Mouse (Mus musculus) cerebellum, adult 11-12 months (tissue): ENCODE data around the gene Cpb2.

ENCODE experiments used
- DNase-seq: peaks from one replicate; pipeline ENCODE4 v3.0.0; 2022

Gene Cpb2

GRCm38 (mm10) chr14:75242087-75242486, at the start of gene Cpb2:
TSS of gene Cpb2 (plus strand) at chr14:75242287.
- no peak for DNase-seq

GRCm38 (mm10) chr14:75192427-75192826, 49.7 kb upstream of the Cpb2 start:
- no peak for DNase-seq

GRCm38 (mm10) chr14:75192858-75193257, 49.2 kb upstream of the Cpb2 start:
- DNase-seq = no peak

- no peak for DNase-seq
Measured at GRCm38 (mm10) chr14:75195530-75195929, 46.6 kb upstream of the Cpb2 start.

GRCm38 (mm10) chr14:75197027-75197426, 45.1 kb upstream of the Cpb2 start:
- peak; percentile 5 for DNase-seq

- no peak for DNase-seq
Measured at GRCm38 (mm10) chr14:75197660-75198059, 44.4 kb upstream of the Cpb2 start.

GRCm38 (mm10) chr14:75205363-75206051, 36.6 kb upstream of the Cpb2 start:
- DNase-seq = no peak

- no peak for DNase-seq
Measured at GRCm38 (mm10) chr14:75206307-75206706, 35.8 kb upstream of the Cpb2 start.

GRCm38 (mm10) chr14:75208572-75209151, 33.4 kb upstream of the Cpb2 start:
- DNase-seq = no peak

- DNase-seq = no peak
Measured at GRCm38 (mm10) chr14:75213752-75214151, 28.3 kb upstream of the Cpb2 start.

- no peak for DNase-seq
Measured at GRCm38 (mm10) chr14:75218843-75219242, 23.2 kb upstream of the Cpb2 start.

- no peak for DNase-seq
Measured at GRCm38 (mm10) chr14:75219250-75219913, 22.7 kb upstream of the Cpb2 start.

- no peak for DNase-seq
Measured at GRCm38 (mm10) chr14:75222386-75222785, 19.7 kb upstream of the Cpb2 start.

- DNase-seq = no peak
Measured at GRCm38 (mm10) chr14:75227453-75228084, 14.5 kb upstream of the Cpb2 start.

- DNase-seq = peak; percentile 5
Measured at GRCm38 (mm10) chr14:75229834-75230233, 12.3 kb upstream of the Cpb2 start.

- no peak for DNase-seq
Measured at GRCm38 (mm10) chr14:75233070-75233469, 9.0 kb upstream of the Cpb2 start.

- no peak for DNase-seq
Measured at GRCm38 (mm10) chr14:75235552-75235951, 6.5 kb upstream of the Cpb2 start.

- no peak for DNase-seq
Measured at GRCm38 (mm10) chr14:75235955-75236635, 6.0 kb upstream of the Cpb2 start.

- no peak for DNase-seq
Measured at GRCm38 (mm10) chr14:75236636-75237003, 5.5 kb upstream of the Cpb2 start.

GRCm38 (mm10) chr14:75237096-75237495, 5.0 kb upstream of the Cpb2 start:
- DNase-seq = no peak

- no peak for DNase-seq
Measured at GRCm38 (mm10) chr14:75238054-75238692, 3.9 kb upstream of the Cpb2 start.
